Mouse (Mus musculus): ENCODE results near the gene Mrpl53.

DNA sequence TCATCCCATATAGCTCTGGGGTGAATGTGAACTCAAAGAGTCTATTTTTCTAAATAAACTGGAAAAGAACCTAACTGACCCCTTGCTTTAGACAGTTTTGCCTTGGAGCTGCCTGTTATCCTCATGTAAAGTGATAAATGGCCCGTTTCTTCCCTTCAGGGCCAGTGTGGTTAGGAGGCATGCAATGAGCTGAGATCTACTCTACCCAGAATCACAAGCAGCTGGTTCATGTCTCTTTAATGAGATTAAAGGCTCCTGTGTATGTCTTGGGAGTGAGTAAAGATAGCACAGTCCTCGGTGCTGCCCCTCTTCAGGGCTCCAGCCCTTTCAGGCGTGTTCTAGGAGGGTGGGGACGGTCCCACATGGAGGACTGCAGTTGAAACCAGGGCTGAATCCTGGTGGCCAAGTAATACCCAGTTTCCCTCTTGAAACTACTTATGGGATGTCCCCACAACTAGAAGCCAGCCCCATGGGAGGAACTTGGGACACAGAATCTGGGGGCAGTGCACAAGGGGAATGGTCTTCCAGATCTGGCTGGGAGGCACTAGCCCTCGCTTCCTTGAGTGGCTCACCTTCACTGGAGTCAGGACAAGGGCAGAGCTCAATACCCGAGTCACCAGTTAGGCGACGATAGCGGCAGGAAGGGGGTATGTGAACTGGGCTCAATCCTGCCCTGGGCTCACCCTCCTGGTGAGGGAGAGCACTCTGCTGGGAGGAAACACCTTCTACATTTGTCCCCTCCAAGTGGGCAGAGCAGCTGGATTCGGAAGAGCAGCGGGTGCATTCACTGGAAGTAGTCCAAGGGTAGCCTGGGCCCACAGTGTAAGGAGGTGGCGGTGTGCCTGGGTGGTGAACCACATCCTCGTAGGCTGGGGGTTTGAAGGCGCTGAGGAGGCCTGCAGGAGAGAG is 10.2 kb downstream of the Mrpl53 start:
- TF ChIP-seq GATA1 (IDR thresholded peaks at IDR 0.05; ENCODE audit: borderline replicate concordance, low read length) (no peak), FLI1 (IDR thresholded peaks at IDR 0.05; ENCODE audit: low read length) (no peak)

All from megakaryocyte, embryonic 14.5 days (primary cell).